Mouse (Mus musculus): ENCODE measurements around the gene Ap5z1.

Gene Ap5z1

DNA sequence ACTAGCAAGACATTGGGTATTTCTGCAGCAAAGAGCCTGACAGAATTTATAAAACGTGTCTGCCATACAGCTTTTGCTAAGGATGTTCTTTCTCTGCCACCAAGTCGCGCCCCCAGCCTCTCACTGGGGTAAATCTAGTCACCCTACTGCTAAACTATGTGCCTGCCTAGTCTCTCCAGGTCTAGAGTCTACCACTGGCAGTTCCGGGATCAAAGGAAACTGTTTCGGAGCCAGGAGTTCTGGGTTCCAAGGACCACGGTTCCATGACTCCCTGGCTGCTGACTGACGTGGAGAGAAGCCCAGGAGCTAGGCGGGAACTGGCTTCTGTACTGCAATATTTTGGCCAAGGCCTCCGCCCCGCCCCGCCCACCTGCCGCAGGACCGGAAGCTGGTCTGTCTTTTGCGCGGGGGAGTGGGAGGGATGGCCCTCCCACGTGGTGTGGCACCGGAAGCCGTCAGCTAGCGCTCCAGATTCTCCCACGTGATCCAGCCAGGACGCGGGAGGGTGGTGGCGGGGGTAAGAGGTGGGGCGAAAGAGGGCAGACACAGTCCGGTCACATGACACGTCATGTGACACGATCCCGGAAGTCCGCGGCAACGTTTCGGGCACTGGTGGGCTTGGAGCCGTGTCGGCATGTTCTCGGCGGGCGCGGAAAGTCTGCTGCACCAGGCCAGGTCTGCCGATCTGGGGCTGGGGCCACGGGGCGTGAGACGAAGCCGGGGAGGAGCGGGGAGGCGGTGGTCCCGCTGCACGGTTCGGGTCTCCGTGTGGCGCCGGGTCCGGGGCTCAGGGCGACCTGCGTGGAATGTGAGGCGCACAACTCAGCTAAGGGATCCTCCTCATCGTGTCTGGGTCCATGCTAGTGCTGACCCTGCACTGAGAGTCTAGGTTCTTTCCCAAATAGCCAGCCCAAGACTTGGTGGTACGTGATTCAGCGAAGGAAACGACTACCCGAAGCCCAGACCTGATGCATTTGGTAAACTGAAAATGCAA is at the start of gene Ap5z1:
Gene Ap5z1, plus strand, starts transcription at position 484 of the 994 bp plus-strand sequence.
- DNase-seq (ENCODE audit: low spot score in 2 of 2), result peak; percentile 69 to 78

DNA sequence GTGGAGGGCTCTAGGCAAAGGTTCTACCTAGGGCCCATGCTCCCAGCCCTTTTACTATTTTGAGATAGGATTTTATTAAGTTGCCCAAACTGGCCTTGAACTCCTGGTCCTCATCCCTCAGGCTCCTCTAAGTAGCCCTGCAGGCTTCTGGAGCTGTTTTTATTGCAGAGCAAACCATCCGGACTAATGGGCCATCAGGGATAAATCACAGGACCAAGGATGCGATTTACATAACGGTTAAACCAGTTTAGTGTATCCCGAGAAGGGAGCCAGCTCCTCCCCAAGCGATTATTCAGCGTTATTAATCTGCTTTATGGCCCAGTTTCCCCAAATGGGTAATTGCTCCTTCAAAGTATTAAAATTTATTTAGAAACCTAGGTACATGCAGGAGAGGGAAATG is 48.3 kb upstream of the Ap5z1 start:
- no peak for DNase-seq (ENCODE audit: low spot score in 2 of 2)

DNA sequence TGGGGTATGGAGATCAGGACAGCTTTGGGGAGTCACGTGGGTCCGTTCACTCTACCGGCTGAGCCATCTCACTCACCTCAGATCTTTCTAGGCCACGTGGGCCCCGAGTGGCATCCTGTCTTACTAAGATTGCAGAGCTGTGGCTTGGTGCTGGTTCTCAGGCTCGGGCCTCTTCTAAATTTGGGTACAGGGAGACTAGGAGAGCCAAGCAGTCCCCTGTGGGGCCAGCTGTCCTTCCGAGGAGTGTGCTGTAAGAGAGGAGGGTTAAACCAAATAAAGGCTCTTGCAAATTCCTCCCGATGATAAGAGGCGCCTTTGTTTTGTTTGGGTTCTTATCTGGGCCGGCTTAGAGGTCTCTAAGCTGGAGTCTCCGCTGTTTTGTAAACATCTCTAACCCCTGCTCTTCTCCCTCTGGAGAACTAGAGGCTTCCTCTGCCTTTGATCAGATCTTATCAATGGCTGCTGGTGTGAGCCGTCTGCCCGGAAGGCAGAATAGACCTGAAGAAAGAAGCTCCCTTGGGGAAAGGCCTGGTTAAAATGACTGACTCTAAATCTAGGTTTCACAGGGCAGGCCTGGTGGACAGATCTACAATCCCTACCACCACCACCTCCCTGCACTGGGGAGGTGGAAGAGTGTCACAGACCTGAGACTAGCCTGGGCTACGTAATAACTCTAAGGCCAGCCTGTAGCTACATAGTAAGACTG is 47.5 kb upstream of the Ap5z1 start:
- no peak for DNase-seq (ENCODE audit: low spot score in 2 of 2)

DNA sequence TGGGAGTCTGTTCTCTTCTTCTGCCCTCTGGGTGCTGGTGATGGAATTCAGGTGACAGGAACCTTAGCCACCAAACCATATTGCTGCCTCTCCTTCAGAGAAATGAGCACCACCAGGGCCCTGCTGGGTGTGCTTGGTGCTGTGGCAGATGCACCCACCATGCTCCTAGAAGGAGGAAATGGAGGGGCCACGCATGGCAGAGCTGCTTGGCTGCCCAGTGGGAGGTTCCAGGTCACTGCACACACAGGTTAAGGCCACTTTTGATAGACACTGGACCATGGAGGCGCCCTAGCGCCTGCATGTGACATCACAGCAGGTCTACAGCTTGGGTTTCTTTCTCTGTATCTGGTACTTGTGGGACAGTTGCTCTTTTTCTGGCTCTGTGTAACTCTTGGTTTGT is 46.6 kb upstream of the Ap5z1 start:
- no peak for DNase-seq (ENCODE audit: low spot score in 2 of 2)

DNA sequence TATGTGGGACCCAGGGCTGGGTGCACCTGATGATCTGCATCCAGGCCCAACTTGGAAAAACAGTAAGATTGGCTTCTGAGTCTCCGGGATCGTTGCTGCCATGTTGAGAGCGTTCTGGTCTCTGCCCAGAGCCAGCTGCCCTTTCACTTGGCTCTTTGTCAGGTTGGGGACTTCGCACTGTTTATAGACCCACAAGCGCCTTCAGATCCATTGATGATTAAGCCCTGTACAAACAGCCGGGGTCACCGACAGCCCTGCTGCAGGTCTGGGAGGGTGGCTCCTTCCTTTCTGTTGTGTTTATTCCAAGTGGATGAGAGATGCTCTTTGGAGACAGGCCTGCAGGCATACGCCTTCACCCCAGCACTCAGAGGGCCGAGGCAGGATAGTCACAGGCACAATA is 45.9 kb upstream of the Ap5z1 start:
- no peak for DNase-seq (ENCODE audit: low spot score in 2 of 2)

DNA sequence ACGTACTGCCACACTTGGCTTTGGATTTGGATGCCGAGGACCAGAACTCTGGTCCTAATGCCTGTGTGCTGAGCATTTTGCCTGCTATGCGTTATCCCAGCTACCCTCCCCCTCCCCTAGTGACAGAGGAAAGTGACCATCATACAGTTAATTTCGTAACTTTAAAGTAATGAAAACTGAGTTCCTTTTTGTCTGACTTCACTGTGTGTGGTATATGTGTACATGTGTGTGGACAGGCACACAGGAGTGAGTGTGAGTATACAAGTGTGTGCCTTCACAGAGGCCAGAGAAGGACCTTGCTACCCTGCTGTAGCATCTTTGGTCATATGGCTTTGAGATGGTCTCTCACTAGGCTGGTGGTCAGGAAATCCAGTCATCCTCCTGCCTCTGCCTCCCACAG is 45.3 kb upstream of the Ap5z1 start:
- DNase-seq (ENCODE audit: low spot score in 2 of 2), result no peak

DNA sequence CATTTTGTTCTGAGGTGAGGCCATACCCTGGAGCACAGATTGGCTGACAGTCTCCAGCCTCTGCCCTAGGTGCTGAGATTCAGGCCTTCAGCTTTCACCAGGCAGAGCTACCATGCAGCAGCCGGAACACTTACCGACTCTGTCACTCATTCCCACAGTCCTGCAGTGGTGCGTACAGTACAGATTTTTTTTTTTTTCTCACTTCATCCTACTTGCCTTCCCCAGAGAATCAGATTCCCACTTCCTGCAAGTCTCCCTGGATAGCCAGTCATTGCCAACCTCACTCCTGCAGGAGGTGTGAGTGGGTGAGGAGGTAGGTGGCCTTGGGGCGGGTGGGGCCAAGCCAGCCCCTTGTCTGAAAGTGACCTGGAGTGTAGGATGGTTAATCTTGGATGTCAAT is 43.4 kb upstream of the Ap5z1 start:
- no peak for DNase-seq (ENCODE audit: low spot score in 2 of 2)

DNA sequence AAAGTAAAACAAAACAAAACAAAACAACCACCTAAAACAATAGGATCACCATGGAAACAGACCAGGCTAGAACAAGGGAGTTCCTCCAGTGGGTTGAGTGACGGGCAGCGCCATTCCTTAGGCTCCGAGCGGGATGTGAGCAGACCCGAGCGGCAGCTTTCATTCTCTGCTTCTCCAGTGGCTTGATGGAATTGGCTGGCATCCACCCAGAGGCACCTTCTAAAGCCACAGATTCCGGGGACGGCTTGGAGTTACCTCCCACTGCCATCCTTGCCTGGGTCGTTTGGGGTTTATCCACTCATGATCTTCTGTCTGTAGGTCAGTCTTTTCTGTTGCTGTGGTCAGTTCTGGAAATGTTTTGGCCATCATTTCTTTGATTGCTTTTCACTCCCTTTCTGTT is 42.8 kb upstream of the Ap5z1 start:
- no peak for DNase-seq (ENCODE audit: low spot score in 2 of 2)

DNA sequence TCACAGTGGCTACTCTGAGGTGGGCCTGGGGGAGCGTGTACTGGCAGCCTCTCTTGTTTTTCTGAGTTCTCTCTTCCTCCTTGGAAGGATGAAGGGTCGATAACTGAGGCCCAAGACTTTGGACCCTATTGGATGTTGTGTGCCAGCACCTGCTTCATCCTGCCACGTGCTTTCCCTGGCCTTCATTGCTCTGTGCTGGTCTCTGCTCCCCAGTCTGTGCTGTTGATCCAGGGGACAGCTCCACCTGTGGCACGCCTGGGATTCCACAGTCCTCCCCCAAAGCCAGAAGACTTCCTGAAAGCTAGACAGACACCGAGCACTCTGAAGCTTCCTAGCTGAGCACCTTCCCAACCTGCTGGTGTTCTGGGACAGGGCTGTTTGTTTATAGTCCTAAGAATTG is 41.9 kb upstream of the Ap5z1 start:
- no peak for DNase-seq (ENCODE audit: low spot score in 2 of 2)

DNA sequence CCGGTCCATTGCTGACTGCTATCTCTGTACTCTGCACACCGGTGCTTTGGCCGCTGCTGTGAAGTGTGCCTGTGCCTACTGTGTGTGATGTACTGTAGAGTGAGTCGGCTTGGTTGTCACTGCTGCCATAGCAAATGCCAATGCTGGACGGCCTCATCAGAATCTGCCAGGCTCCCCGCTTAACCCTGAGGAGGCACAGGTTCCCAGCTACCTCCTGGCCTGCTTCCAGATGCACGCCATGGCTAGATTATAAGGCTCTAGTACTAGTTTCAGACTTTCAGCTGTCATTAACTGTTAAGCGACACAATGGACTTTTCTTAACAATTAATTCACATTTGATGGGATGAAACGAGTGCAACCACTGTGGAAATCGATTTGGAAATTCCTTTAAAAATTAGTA is 40.6 kb upstream of the Ap5z1 start:
- no peak for DNase-seq (ENCODE audit: low spot score in 2 of 2)

DNA sequence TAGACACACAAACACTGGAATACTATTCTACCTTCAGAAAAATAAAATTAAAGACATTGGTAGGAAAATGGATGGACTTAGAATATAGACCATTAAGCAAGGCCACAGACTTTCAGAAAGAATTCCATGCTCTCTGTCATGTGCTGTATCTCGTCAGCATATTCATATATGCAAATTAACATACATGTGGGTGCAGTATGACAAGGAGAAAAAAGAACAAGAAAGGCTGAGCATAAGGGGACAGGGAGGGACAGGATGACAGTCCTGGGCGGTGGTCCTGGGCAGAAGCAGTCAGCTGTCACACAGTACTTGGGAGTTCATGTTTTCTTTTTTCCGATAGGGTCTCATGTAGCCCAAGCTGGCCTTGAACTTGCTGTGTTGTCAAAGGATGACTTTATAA is 40.0 kb upstream of the Ap5z1 start:
- DNase-seq (ENCODE audit: low spot score in 2 of 2), result no peak

DNA sequence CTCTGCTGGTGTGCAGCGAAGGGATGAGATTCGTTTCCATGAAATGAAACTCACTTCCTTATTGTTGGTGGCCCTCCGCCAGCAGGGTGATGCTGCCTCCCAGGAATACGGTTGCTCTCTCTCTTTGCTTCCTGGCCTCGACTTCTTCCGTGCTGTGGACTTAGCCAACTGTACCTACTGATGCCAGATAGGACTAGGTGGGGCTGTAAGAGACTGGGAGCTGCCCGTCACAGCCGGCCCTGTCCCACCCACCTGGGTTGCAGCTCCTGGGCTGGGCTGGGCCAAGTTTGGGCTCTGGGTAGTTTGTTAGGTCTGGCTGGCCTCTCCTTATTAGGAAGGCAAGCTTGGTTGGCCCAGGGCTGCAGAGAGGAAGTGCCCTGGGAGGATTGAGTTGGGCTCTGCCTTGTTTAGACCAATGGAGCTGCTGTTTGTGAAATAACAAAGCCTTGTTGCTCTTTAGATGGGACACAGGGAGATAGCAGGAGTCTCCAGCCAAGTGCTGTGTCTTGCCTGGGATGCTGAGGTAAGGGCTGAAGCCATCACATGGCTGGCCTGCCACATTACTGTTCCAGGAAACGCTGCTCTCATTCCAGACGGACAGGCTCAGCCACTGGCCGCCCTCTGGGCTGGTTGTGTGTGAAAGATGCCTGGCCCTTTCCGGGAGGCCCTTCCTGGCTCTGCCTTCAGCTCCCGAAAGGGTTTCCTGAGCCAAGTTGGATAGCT is 39.0 kb upstream of the Ap5z1 start:
- DNase-seq (ENCODE audit: low spot score in 2 of 2), result no peak

DNA sequence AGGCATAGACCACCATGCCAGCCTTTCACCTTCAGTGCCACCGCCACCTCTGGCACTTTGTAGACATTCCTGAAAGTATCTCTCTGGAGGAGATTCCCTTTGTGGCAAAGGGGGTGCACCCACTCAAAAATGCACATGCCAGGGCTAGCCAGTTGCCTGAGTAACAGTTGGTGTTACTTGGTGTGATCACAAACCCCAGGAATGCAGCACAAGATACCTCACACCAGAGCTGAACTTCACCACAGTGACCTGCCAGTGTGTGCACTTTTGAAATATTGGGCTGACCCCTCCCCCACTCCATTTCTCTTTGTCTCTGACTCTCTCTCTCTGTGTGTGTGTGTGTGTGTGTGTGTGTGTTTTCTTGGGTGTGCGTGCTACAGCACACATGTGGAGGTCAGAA is 37.3 kb upstream of the Ap5z1 start:
- DNase-seq (ENCODE audit: low spot score in 2 of 2), result no peak

DNA sequence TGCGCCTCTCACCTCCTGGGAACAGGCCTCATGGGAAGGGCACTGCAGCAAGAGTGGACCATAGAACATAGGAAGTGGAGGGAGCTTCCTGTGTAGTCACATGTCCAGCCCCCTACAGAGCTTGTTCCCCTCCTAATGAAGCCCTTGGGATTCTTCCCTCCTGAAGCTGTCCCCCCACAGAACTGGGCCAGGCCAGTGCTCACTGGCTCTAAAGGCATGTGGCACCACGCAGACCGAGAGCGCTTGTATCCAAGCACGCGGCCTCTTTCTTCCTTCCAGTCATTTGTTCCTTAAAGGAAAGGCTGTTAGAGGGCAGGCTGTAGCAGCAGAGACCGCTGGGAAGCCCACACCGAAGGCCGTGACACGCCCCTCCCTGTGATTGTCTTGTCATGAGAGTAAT is 35.9 kb upstream of the Ap5z1 start:
- no peak for DNase-seq (ENCODE audit: low spot score in 2 of 2)

DNA sequence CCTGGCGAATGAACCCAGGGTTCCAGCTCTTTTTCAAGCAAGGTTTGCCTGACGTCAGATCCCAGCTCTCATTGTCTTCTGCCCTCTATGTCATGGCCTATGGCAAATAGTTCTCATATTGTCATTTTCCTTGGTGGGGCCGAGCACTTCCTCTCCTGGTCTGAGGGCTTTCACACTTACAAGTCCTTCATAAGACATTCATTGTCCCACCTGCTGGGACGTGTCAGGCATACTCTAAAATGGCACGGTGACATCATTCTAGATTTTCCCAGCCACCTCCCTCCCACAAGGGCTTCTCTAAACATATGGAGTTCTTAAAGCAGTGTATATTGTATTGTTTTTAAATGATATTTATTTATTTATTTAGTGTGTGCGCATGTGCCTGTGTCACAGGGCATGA is 35.1 kb upstream of the Ap5z1 start:
- no peak for DNase-seq (ENCODE audit: low spot score in 2 of 2)

DNA sequence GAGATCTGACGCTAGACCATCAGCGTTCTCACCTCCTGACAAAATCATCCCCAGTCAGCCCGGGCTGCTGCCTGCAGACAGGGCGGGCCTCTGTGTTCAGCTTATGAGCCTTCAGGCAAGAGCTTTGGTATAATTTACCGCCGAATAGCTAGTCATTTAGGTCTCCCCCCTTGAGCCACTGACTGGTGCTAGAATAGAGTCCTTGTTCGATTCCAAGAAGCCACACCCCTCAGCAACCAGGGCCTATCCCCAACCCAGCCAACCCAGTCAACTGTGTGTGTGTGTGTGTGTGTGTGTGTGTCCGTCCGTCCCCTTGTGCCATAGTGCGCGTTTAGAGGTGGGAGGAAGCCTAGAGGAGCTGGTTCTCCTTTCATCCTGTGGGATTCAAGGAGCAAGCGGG is 32.7 kb upstream of the Ap5z1 start:
- no peak for DNase-seq (ENCODE audit: low spot score in 2 of 2)

DNA sequence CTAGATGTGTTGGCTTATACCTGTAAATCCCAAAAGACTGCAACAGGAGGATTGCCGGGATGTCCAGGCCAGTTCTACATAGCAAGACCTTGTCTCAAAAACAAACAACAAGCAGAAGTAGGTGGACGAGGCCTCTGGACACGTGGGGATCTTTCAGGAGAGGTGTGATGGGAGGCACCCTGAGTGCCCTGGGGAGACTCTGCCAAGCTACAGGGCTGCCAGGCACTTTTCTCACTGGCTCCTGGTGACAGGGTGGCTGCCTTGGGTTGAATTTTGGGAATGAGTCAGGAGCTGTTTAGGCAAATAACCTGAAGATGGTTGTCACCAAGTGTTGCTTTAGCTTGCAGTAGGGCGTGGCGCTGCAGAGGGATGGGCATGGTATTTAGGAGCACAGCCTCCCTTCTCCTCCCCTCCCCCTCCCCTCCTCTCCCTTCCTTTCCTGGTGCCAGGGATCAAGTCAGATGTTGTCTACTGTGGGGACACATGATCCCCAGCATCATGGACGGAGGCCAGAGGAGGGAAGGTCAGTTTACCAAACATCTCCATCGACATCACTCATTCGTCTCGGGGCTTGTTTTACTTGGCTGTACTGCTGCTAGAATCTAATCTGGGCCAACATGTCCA is 31.8 kb upstream of the Ap5z1 start:
- no peak for DNase-seq (ENCODE audit: low spot score in 2 of 2)

DNA sequence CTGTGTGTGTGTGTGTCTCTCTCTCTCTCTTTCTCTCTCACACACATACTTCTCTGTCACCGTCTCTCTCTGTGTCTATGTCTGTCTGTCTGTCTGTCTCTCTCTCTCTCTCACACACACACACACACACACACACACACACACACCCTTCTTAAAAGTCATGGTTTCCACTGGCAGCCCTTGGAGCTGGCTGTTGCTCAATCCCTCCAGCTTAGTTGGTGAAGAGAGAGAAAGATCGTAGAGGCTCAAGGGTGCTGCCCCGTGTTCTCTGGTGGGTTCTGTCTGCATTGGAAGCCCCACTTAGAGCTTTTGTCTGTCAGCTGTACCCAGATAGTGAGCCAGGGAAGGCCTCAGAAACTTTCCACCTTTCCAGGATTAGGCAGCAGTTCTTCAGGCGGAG is 31.0 kb upstream of the Ap5z1 start:
- no peak for DNase-seq (ENCODE audit: low spot score in 2 of 2)

DNA sequence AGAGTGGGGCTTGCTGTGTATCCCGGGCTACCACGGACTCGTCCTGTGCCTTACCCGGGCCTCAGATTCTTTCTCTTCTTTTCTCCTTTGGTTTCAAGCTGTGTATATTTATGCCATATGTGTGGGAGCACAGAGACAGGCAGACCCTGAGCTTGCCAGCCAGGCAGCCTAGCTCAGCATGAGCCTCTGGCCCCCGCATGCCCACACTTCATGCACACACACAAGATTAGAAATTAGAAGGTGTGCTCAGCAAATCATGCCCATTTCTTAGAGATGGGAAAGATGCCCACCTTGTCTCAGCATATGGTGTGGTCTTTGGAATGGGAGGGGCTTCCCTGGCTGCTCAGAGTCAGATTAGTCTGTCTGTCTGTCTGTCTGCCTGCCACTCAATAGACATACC is 29.7 kb upstream of the Ap5z1 start:
- DNase-seq (ENCODE audit: low spot score in 2 of 2), result no peak

DNA sequence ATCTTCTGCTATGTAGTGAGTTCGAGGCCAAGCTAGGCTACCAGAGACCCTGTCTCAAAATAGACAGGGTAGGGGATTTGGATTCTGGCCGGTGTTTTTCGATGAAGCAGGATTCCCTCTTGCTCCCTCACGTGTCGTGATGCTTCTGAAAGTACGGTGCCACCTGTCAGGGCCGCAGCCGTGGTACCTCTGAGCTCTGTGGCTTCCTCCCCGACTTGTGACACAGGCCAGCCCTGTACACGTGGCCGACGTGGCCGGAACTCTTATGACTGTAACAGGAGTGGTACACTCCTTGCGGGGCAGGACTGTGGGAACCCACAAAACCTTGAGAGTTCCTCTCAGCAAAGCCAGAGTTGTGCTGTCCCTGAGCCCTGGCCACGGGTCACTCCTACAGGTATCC is 28.0 kb upstream of the Ap5z1 start:
- DNase-seq (ENCODE audit: low spot score in 2 of 2), result no peak

DNA sequence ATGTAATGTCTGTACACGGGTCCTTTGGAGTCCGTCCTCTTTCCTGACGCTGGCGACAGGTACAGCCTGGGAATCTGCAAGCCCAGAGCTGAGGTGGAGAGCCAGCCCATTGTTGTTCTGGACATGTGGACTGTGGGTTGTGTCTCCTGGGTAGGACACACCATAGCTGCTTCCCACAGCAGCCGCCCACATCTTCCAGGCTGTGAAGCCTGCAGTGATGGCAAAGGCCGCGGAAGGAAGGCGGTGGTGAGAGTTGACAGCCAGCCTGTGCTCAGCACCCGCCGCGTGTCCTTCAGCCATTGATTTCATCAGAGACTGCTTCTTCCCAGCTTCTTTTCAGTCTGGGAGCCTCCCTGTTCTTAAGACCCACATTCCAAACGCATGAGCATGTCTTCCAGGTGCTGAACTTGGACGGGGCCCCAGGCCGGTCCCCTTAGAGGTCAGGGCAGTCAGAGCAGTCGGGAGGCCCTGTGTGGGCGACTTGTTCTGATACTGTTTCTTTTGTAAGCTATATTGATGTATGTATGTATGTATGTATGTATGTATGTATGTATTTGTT is 25.3 kb upstream of the Ap5z1 start:
- no peak for DNase-seq (ENCODE audit: low spot score in 2 of 2)
